Comparison of ENCODE assay signal across 8 mouse cellular contexts in the genomic region with DNA sequence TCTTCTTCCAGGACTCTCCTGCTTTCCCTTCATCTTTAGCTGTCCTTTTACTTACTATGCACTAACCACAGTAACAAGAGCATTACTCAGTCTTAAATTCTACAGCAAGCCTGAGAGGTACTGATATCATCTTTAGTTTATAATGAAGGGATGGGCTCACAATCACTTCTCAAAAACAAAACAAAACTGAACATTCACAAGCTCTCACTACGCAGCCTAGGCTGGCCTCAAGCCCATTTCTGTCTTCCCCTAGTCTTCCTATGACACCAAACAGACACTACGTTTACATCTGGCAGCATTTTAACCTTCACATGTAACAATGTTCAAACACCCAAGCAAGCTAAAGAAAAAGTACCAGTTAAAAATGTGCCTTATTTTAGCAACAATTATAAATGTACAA. TPM values are rescaled to one million over a fixed set of nuclear protein-coding genes. Genes with fewer than 3 reads are reported as not detected.
DNase-seq lines count a peak whose midpoint lies in the region.

No protein-coding gene starts in this region.

- no peak overlapping the region for H3K27ac ChIP-seq in heart, embryonic 10.5 days
- no peak overlapping the region for H3K27ac ChIP-seq in midbrain, embryonic 10.5 days (replicated peaks)

- no peak for DNase-seq in heart, embryonic 10.5 days (ENCODE audit: low spot score)
- DNase-seq in heart, adult 18-20 months, result no peak
- peak; percentile 43 for DNase-seq in NIH3T3 (ENCODE audit: low read depth)
- DNase-seq in induced T-regulatory cell, adult 2 months (ENCODE audit: low read depth), result peak; percentile 62
- DNase-seq in midbrain, embryonic 10.5 days (ENCODE audit: low spot score), result no peak
- no peak for DNase-seq in thymus, postnatal 36 days
- DNase-seq in frontal cortex, postnatal 25 days (ENCODE audit: low spot score in 2 of 2), result no peak
- no peak for DNase-seq in kidney, postnatal 10 days

- H3K27me3 ChIP-seq in heart, embryonic 10.5 days (ENCODE audit: insufficient read depth, poor library complexity, severe bottlenecking), result no peaks in the 10 kb centered on the region
- no peaks in the 10 kb centered on the region for H3K27me3 ChIP-seq in midbrain, embryonic 10.5 days (ENCODE audit: low read depth, poor library complexity, severe bottlenecking)

- no peaks in the 10 kb centered on the region for H3K9me3 ChIP-seq in heart, embryonic 10.5 days
- H3K9me3 ChIP-seq in midbrain, embryonic 10.5 days (replicated peaks), result no peaks in the 10 kb centered on the region

- peaks cover 11% of the 10 kb centered on the region for H3K4me1 ChIP-seq in heart, embryonic 10.5 days
- H3K4me1 ChIP-seq in midbrain, embryonic 10.5 days, result peaks cover 25% of the 10 kb centered on the region

- 38% methylated on average over 2 of the region's 2 CpGs for WGBS in heart, embryonic 10.5 days
- 69% methylated on average over 2 of the region's 2 CpGs for WGBS in midbrain, embryonic 10.5 days

- no peaks in the 10 kb centered on the region for H3K36me3 ChIP-seq in heart, embryonic 10.5 days
- peaks cover 17% of the 10 kb centered on the region for H3K36me3 ChIP-seq in midbrain, embryonic 10.5 days

- H3K4me3 ChIP-seq in heart, embryonic 10.5 days, result peak overlapping the region; percentile 99
- peak overlapping the region; percentile 96 for H3K4me3 ChIP-seq in midbrain, embryonic 10.5 days

RNA-seq across cellular contexts. Expression of gene Prrc2c, which starts 1.9 kb away (rescaled TPM):
- polyA plus RNA-seq in heart, embryonic 10.5 days (2016; fragmentation: Nextera tagmentation; extraction: Ambion mirVana), result 89.0 and 100 TPM in 2 replicates
- 10 to 100 TPM; 60.7 to 78.1 TPM for total RNA-seq in heart, adult 18-20 months (2021)
- polyA plus RNA-seq in midbrain, embryonic 10.5 days (2016; fragmentation: Nextera tagmentation; extraction: Ambion mirVana), result 144 and 148 TPM in 2 replicates

Comparison
In these comparisons a context has a peak if more than half of its experiments do, and no peak if none do; other contexts are left out.
1. DNase-seq: peak in NIH3T3 (single experiment) and induced T-regulatory cell, adult 2 months (single experiment); none in heart, embryonic 10.5 days (single experiment), heart, adult 18-20 months (0 of 2), midbrain, embryonic 10.5 days (single experiment), thymus, postnatal 36 days (0 of 2), frontal cortex, postnatal 25 days (0 of 2) and kidney, postnatal 10 days (single experiment).